Mouse (Mus musculus): ENCODE measurements around the gene Fam240b.

GRCm38 (mm10) chr13:64443263-64443894 is 54.2 kb downstream of the Fam240b start:
- TF ChIP-seq POLR2A (IDR thresholded peaks at IDR 0.05; ENCODE audit: insufficient read length, low read depth): no peak
- TF ChIP-seq MAX (IDR thresholded peaks at IDR 0.05; ENCODE audit: low read depth): no peak
- TF ChIP-seq TCF12 (IDR thresholded peaks at IDR 0.05; ENCODE audit: insufficient read depth, poor library complexity, severe bottlenecking): no peak
- TF ChIP-seq E2F4 (IDR thresholded peaks at IDR 0.05; ENCODE audit: insufficient read depth): no peak
- no peak for TF ChIP-seq MYOG (IDR thresholded peaks at IDR 0.05; ENCODE audit: control insufficient read depth in 1 of 3, insufficient read depth in 1 of 3, insufficient read length in 2 of 3, low read depth in 2 of 3)
- TF ChIP-seq CEBPB (IDR thresholded peaks at IDR 0.05; ENCODE audit: insufficient read depth, poor library complexity, severe bottlenecking): no peak
- no peak for TF ChIP-seq USF1 (IDR thresholded peaks at IDR 0.05; ENCODE audit: low read depth)
- no peak for TF ChIP-seq SRF (IDR thresholded peaks at IDR 0.05; ENCODE audit: control insufficient read depth, insufficient read length, low read depth)
